Mouse (Mus musculus) lung, postnatal 14 days (tissue): ENCODE results near the gene Ttc1.
A peak's percentile ranks its signal among the peaks of the same experiment; 100 is the strongest.

ENCODE experiments used
- DNase-seq: peaks from one replicate; pipeline ENCODE4 v3.0.0; 2021

The Ttc1 gene

GRCm38 (mm10) chr11:43747233-43748226 is at the start of gene Ttc1:
TSS of gene Ttc1 (minus strand) at chr11:43748008.
- peak; percentile 98 for DNase-seq

GRCm38 (mm10) chr11:43795992-43796391 is 48.2 kb upstream of the Ttc1 start:
- DNase-seq, result no peak

GRCm38 (mm10) chr11:43790446-43790845 is 42.6 kb upstream of the Ttc1 start:
- DNase-seq, result no peak

GRCm38 (mm10) chr11:43783772-43784171 is 36.0 kb upstream of the Ttc1 start:
- DNase-seq, result peak; percentile 83

- DNase-seq, result no peak
Measured at GRCm38 (mm10) chr11:43783106-43783505, 35.3 kb upstream of the Ttc1 start.

GRCm38 (mm10) chr11:43779551-43779950 is 31.7 kb upstream of the Ttc1 start:
- no peak for DNase-seq

GRCm38 (mm10) chr11:43776324-43776694 is 28.5 kb upstream of the Ttc1 start:
- DNase-seq, result no peak

GRCm38 (mm10) chr11:43775469-43776323 is 27.9 kb upstream of the Ttc1 start:
- peak; percentile 25 for DNase-seq

GRCm38 (mm10) chr11:43773725-43774124 is 25.9 kb upstream of the Ttc1 start:
- peak; percentile 76 for DNase-seq

GRCm38 (mm10) chr11:43770110-43770509 is 22.3 kb upstream of the Ttc1 start:
- no peak for DNase-seq

- no peak for DNase-seq
Measured at GRCm38 (mm10) chr11:43767749-43768148, 19.9 kb upstream of the Ttc1 start.

GRCm38 (mm10) chr11:43766922-43767648 is 19.3 kb upstream of the Ttc1 start:
- DNase-seq, result peak; percentile 83

GRCm38 (mm10) chr11:43758436-43758835 is 10.6 kb upstream of the Ttc1 start:
- DNase-seq, result no peak

- no peak for DNase-seq
Measured at GRCm38 (mm10) chr11:43755411-43755810, 7.6 kb upstream of the Ttc1 start.

GRCm38 (mm10) chr11:43754568-43754967 is 6.8 kb upstream of the Ttc1 start:
- no peak for DNase-seq

- no peak for DNase-seq
Measured at GRCm38 (mm10) chr11:43751542-43751941, 3.7 kb upstream of the Ttc1 start.

GRCm38 (mm10) chr11:43728737-43729301 is 19.0 kb downstream of the Ttc1 start:
- no peak for DNase-seq

GRCm38 (mm10) chr11:43727796-43728195 is 20.0 kb downstream of the Ttc1 start:
- no peak for DNase-seq

GRCm38 (mm10) chr11:43723411-43723810 is 24.4 kb downstream of the Ttc1 start:
- no peak for DNase-seq

- DNase-seq, result no peak
Measured at GRCm38 (mm10) chr11:43712178-43712577, 35.6 kb downstream of the Ttc1 start.

GRCm38 (mm10) chr11:43708409-43708808 is 39.4 kb downstream of the Ttc1 start:
- no peak for DNase-seq

GRCm38 (mm10) chr11:43705751-43706150 is 42.1 kb downstream of the Ttc1 start:
- DNase-seq, result no peak

- DNase-seq, result no peak
Measured at GRCm38 (mm10) chr11:43703552-43703951, 44.3 kb downstream of the Ttc1 start.
